Mouse (Mus musculus) urinary bladder, postnatal 36 days (tissue): ENCODE results near the gene H2al1a.
A peak's percentile ranks its signal among the peaks of the same experiment; 100 is the strongest.
"Not testable (repeated sequence)": the region's sequence is repeated elsewhere in the genome, so short reads cannot be mapped to it uniquely, and the experiment has no call there.

Source experiments
- DNase-seq, 2 experiments: peaks; one replicate each; pipeline ENCODE4 v3.0.0; 2022; ENCODE audit warnings: low spot score in 2 of 2, mixed read lengths in 1 of 2

The H2al1a gene

DNA sequence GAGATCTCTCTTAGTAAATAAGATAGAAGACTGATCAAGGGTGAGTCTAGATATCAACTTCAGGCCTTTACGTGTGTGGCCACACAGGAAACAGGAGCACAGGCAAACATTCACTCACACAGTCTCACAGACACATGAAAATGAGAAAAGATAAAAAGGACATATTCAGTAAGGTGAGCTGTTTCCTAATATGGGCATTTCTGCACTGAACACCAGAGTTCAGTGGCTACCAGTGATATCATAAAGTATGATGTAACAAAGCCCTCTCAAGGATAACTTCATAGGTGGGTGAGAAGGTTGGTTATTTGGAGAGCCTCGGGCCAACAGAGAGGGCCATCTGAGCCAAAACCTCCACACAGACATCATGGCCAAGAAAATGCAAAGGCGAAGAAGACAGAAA is at the start of gene H2al1a:
H2al1a (plus strand) TSS at position 301 of the 400 bp plus-strand sequence.
- not testable (repeated sequence) for DNase-seq

DNA sequence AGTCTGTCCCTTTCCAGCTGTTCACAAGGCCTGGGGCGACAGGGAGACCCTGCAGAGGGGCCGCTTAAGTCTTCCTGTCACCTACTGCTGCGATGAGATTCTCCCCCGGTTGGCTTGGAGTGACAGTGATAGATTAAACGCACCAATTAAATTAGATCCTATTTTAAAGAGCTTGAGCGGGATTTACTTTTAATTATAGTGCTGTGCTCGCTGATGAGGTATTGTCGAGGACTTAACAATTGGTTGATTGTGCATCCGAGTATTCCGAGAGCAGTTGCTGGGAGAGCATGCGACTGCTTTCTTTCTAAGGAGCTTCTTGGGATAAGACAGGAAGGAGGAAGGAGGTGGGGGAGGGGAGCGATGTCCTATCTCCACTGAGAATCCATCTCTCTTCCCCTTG is 48.9 kb upstream of the H2al1a start:
- DNase-seq: no peak

DNA sequence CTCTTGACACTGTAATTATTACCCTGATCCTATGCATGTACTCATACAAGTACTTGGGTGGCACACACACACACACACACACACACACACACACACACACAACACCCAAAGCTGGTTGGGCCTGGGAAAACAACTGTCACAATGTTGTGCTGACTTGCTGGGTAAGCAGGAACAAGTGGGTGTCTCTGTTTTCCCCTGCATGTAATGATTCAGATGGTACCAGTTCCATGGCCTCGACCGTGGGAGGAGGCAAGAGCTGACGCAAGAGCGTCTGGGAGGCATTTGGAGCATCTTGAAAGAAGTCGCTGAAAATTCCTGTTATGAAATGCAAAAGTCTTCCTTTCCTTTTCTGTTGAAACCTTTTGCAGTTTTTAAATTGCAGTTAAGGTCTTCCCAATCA is 45.0 kb upstream of the H2al1a start:
- no peak for DNase-seq

DNA sequence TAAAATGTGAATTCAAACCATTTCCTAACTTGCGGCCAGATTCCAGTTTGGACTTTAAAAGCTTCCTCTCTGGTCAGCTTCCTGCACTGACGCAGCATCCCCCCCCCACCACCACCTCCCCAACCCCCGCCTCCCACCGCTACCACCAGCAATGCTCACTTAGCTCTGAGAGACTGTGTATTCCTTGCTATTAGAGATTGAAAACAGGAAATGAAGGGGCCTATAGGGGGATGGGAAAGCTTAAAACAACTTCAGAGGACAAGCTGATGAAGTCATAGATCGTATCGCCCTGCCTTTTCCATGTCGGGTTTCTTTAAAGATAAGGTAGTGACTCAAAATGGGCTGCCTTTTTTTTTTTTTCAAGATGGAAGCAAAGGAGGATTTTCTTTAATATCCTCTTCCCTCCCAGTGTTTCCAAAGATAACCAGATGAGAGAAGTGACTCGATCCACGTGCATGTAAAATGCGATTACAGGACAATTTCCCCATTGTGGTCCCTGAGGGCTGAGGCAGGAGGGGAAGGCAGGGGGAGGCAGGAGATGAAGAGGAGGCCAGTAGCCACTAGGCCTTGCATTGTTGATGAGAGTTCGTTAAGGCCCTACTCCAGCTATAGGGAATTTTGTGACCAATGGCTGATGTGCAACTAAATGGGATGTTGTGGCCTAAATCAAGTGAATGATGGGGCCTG is 44.4 kb upstream of the H2al1a start:
- DNase-seq: no peak

DNA sequence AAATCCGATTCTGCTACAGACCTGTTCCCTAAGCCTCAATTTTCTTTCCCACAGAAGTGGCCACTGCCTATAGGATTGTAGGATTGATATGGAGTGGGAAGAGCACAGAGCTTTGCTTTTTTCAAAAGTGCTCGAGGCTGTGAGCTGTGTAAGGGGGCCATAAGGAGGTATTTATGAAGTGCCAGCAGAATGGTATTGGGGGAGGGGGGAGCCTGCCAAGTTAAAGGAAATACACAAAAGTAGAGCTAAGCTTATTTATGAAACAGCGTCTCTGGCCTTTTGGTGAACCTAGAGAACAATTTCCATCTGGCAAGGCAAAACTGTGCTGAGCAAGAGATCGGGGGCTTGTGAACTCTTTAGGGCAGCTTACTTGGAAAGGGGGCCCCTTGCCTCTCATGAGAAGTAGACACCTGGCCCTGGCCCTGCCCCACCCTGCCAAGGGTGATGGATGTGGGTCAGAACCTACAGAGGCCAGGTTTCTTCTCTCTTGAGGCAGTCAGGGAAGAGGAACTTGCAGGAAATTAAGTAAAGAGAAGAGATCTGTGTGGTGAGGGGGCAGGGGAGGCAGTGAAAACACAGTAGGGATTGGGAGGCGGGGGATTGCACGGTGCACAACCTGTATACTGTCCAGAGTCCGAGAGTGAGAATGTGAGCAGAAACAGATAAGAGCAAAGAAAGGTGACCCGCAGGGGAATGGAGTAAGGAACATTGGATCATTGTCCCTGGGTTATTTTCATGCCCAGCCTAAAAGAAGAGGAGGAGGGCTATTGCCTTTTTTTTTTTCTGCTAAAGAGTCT is 43.3 kb upstream of the H2al1a start:
- DNase-seq: no peak

DNA sequence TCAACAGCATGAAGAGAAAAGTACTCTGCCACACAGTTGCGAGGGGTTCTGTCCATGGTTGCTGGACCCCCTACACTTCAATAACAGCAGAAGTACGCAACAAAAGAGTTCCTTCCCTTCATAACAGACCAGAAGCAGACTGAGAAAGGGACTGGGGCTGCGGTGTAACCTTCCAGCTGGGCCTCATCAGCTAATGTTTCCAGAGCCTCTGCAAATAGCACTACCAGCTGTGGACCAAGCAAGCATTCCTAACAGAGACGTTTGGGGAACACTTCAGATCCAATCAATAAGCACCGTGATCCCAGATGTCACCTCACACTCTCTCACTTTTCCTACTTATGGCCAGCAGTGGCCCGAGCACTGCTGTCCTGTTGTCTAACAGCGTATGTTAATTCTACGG is 34.1 kb upstream of the H2al1a start:
- DNase-seq: no peak

DNA sequence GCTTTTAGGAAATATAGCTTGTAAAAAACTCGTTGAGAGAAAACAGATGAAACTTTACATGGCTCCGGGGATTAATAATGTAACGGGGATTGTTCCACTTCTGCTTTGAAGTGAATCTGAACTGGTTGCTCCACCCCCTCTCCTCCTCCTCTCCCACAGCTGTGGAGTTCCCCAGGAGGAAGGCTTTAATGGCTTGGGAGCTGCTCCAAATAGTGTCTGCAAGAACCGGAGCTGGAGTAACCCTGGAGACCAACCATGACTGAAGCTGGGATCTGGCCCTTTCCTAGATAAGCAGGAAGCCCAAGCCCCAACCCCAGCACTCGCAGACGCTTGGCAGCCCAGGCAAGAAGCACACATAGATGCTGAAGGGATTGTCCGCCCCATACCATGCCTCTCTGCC is 31.3 kb upstream of the H2al1a start:
- peak in 1 of 2 experiments; percentile 14 for DNase-seq

DNA sequence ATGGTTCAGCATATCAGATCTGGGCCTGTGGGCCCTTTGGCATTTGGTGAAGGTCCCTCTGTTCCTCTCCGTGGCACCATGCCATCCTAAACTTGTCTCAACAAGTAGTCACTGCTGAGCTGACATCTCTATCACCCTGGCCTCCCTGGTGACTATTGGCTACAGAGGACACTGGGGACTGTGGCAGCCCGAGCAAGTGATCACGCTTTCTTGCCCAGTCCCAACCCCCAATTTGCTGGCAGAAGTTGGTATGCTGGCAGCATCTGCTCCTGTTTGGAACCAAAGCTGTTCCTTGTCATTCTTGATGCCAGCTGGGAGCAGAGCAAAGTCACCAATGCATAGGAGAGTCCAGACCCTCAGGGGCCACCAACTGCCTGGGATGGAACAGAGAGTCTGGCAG is 30.0 kb upstream of the H2al1a start:
- peak in 1 of 2 experiments; percentile 4 for DNase-seq

DNA sequence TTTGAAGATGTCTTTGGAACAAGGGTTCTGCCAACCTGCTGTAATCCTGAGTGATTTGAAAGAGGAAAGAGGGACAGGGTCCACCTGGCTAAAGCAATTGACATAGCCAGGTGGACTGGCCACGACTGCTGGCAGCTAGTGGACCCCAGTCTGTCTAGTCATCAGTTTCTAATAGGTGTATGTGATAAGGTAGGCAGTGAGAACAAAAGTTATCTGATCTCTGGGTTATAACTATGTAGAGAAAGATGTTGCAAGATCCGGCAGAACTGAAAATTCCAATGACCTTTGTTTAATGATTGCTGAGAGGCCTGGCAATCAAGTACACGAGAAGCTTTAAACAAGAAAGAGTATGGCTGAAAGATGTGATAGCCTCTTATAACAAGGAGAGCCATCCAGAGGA is 25.9 kb upstream of the H2al1a start:
- no peak for DNase-seq

DNA sequence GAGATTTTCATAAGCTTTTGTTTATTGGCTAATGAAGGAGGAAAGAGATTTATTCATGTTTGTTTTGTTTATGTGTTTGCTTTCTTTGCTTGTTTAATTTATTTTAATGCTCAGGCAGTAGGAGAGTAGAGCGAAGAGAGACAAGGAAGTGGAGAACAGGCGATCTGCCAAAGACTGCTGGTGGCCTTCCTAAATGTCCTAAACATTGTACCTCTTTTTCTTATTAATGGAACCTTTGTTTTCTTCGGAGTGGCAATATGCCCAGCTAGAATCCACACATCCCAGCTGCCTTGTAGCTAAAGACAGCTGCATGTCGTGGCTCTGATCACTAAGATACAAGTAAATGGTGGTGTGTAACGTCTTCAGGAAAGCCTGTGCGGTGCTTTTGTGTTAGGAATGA is 22.0 kb upstream of the H2al1a start:
- DNase-seq: no peak

DNA sequence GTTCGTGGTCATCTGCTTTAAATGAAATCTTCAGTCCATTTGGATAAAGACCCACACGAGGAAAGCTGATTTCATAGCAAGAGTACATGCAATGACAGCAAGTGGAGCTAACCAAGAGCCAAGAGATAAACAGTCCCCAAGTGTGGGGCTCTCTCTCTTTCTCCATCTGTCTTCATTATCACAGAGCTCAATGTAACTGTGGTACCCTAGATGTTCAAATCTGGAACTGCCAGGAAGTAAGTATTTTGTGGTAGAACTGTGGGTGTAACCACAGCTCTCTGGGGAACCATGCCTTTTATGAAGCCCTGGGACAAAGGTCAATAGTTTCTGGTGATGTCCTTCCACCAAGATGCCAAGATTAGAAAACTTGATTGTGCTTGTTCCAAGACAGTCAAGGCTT is 18.3 kb upstream of the H2al1a start:
- DNase-seq: no peak

DNA sequence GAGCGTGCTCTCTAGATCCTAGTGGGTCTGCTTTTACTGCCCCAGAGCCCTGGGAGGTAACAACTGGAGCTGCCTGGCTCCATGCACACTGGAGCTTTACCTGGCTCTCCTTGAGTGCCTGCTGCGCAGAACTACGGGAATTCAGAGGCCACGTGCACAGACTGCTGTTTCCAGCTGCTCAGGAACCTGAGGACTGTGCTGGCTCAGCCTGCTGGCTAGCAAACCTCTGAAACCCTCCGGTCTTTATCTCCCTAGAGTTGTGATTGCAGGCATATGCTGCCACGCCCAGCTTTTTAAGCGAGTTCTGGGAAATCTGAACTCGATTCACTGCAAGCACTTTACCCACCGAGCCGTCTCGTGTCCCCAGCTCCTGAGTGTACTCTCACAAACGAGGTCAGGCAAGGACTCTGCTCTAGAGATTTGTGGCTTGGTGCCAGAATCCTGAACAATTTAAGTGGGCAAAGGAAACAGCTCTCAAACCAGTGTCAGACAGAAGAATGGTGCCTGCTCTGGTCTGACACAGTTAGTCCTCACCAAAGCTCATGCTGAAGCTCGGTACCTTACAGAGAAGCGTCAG is 10.7 kb upstream of the H2al1a start:
- no peak for DNase-seq

DNA sequence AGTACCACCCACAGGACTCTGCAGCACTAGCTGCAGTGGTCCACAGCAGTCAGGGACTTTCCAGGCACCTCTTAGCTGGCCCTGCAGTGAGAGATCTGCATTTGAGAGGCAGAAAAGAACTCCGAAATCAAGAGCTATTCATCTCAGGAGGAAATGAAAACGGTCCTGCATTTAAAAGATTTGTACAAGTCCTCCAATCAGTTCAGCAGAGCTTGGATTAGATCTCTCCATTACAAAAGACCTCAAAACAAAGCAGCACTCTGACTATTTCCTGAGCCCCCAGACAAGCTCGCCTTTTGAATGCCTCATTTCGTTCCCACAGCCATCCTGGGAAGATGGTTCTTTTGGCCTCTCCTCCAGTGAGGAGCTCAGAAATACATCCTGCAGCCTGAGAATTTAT is 9.8 kb upstream of the H2al1a start:
- DNase-seq: no peak

DNA sequence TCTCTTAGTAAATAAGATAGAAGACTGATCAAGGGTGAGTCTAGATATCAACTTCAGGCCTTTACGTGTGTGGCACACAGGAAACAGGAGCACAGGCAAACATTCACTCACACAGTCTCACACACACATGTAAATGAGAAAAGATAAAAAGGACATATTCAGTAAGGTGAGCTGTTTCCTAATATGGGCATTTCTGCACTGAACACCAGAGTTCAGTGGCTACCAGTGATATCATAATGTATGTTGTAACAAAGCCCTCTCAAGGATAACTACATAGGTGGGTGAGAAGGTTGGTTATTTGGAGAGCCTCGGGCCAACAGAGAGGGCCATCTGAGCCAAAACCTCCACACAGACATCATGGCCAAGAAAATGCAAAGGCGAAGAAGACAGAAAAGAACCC is 3.1 kb downstream of the H2al1a start, which contains the start of gene H2al1b:
H2al1b (plus strand) TSS at position 301 of the 400 bp plus-strand sequence.
- DNase-seq: not testable (repeated sequence)

DNA sequence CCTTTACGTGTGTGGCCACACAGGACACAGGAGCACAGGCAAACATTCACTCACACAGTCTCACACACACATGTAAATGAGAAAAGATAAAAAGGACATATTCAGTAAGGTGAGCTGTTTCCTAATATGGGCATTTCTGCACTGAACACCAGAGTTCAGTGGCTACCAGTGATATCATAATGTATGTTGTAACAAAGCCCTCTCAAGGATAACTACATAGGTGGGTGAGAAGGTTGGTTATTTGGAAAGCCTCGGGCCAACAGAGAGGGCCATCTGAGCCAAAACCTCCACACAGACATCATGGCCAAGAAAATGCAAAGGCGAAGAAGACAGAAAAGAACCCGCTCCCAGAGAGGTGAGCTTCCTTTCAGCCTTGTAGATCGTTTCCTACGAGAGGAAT is 6.3 kb downstream of the H2al1a start, which contains the start of gene H2al1c:
H2al1c (plus strand) TSS at position 301 of the 400 bp plus-strand sequence.
- DNase-seq: not testable (repeated sequence)

DNA sequence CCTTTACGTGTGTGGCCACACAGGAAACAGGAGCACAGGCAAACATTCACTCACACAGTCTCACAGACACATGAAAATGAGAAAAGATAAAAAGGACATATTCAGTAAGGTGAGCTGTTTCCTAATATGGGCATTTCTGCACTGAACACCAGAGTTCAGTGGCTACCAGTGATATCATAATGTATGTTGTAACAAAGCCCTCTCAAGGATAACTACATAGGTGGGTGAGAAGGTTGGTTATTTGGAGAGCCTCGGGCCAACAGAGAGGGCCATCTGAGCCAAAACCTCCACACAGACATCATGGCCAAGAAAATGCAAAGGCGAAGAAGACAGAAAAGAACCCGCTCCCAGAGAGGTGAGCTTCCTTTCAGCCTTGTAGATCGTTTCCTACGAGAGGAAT is 9.5 kb downstream of the H2al1a start, which contains the start of gene H2al1d:
H2al1d (plus strand) TSS at position 301 of the 400 bp plus-strand sequence.
- DNase-seq: not testable (repeated sequence)

DNA sequence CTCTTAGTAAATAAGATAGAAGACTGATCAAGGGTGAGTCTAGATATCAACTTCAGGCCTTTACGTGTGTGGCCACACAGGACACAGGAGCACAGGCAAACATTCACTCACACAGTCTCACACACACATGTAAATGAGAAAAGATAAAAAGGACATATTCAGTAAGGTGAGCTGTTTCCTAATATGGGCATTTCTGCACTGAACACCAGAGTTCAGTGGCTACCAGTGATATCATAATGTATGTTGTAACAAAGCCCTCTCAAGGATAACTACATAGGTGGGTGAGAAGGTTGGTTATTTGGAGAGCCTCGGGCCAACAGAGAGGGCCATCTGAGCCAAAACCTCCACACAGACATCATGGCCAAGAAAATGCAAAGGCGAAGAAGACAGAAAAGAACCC is 12.6 kb downstream of the H2al1a start, which contains the start of gene H2al1e:
H2al1e (plus strand) TSS at position 301 of the 400 bp plus-strand sequence.
- not testable (repeated sequence) for DNase-seq

DNA sequence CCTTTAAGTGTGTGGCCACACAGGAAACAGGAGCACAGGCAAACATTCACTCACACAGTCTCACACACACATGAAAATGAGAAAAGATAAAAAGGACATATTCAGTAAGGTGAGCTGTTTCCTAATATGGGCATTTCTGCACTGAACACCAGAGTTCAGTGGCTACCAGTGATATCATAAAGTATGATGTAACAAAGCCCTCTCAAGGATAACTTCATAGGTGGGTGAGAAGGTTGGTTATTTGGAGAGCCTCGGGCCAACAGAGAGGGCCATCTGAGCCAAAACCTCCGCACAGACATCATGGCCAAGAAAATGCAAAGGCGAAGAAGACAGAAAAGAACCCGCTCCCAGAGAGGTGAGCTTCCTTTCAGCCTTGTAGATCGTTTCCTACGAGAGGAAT is 15.8 kb downstream of the H2al1a start, which contains the start of gene H2al1f:
H2al1f (plus strand) TSS at position 301 of the 400 bp plus-strand sequence.
- DNase-seq: not testable (repeated sequence)

DNA sequence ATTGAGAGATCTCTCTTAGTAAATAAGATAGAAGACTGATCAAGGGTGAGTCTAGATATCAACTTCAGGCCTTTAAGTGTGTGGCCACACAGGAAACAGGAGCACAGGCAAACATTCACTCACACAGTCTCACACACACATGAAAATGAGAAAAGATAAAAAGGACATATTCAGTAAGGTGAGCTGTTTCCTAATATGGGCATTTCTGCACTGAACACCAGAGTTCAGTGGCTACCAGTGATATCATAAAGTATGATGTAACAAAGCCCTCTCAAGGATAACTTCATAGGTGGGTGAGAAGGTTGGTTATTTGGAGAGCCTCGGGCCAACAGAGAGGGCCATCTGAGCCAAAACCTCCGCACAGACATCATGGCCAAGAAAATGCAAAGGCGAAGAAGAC is 18.9 kb downstream of the H2al1a start, which contains the start of gene H2al1g:
H2al1g (plus strand) TSS at position 301 of the 400 bp plus-strand sequence.
- not testable (repeated sequence) for DNase-seq

DNA sequence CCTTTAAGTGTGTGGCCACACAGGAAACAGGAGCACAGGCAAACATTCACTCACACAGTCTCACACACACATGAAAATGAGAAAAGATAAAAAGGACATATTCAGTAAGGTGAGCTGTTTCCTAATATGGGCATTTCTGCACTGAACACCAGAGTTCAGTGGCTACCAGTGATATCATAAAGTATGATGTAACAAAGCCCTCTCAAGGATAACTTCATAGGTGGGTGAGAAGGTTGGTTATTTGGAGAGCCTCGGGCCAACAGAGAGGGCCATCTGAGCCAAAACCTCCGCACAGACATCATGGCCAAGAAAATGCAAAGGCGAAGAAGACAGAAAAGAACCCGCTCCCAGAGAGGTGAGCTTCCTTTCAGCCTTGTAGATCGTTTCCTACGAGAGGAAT is 22.1 kb downstream of the H2al1a start, which contains the start of gene H2al1h:
H2al1h (plus strand) TSS at position 301 of the 400 bp plus-strand sequence.
- DNase-seq: not testable (repeated sequence)

DNA sequence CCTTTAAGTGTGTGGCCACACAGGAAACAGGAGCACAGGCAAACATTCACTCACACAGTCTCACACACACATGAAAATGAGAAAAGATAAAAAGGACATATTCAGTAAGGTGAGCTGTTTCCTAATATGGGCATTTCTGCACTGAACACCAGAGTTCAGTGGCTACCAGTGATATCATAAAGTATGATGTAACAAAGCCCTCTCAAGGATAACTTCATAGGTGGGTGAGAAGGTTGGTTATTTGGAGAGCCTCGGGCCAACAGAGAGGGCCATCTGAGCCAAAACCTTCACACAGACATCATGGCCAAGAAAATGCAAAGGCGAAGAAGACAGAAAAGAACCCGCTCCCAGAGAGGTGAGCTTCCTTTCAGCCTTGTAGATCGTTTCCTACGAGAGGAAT is 25.3 kb downstream of the H2al1a start, which contains the start of gene H2al1i:
H2al1i (plus strand) TSS at position 301 of the 400 bp plus-strand sequence.
- not testable (repeated sequence) for DNase-seq

DNA sequence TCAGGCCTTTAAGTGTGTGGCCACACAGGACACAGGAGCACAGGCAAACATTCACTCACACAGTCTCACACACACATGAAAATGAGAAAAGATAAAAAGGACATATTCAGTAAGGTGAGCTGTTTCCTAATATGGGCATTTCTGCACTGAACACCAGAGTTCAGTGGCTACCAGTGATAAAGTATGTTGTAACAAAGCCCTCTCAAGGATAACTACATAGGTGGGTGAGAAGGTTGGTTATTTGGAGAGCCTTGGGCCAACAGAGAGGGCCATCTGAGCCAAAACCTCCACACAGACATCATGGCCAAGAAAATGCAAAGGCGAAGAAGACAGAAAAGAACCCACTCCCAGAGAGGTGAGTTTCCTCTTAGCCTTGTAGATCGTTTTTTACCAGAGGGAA is 28.5 kb downstream of the H2al1a start, which contains the start of gene H2al1j:
H2al1j (plus strand) TSS at position 301 of the 400 bp plus-strand sequence.
- not testable (repeated sequence) for DNase-seq
